Mouse (Mus musculus) bone marrow macrophage, adult 2 months (primary cell): ENCODE results near the gene Osbpl11. TPM values are rescaled to one million over a fixed set of nuclear protein-coding genes. Genes with fewer than 3 reads are reported as not detected.
A peak's percentile ranks its signal among the peaks of the same experiment; 100 is the strongest.
"Not testable (repeated sequence)": the region's sequence is repeated elsewhere in the genome, so short reads cannot be mapped to it uniquely, and the experiment has no call there.

ENCODE experiments used
- H3K27ac ChIP-seq: 2 replicates; pipeline ENCODE4 v1.5.1; 2012; ENCODE audit warnings: low read depth, low read length; ENCODE audit not compliant: insufficient read depth
- H3K4me1 ChIP-seq: 2 replicates; pipeline ENCODE4 v1.6.1; 2012; ENCODE audit warnings: low read length; ENCODE audit not compliant: control insufficient read depth, insufficient read depth
- H3K4me3 ChIP-seq: 2 replicates; pipeline ENCODE4 v1.5.1; 2012; ENCODE audit warnings: mild to moderate bottlenecking, low read length, moderate library complexity; ENCODE audit not compliant: insufficient read depth
- CTCF ChIP-seq: IDR thresholded peaks from 2 replicates; pipeline ENCODE4 v1.5.1; 2012; ENCODE audit warnings: low read depth, mild to moderate bottlenecking, low read length, moderate library complexity
- POLR2A ChIP-seq: IDR thresholded peaks from 2 replicates; pipeline ENCODE4 v1.6.1; 2012; ENCODE audit warnings: mild to moderate bottlenecking, low read depth, low read length, borderline replicate concordance
- polyA plus RNA-seq: library from polyadenylated mRNA; stranded (reverse); fragments of >200 nt; gene quantifications from 2 replicates; pipeline ENCODE4 v1.2.4, GENCODE M21; 2012; ENCODE audit not compliant: missing spikeins, insufficient read depth, insufficient read length

The Osbpl11 gene
- polyA plus RNA-seq, 1 experiment = 49.1 TPM

GRCm38 (mm10) chr16:33159363-33159762, 25.5 kb upstream of the Osbpl11 start:
- no peak overlapping the region for H3K4me3 ChIP-seq
- H3K4me1 ChIP-seq = peaks cover 13% of the 10 kb centered on the region
- H3K27ac ChIP-seq = no peak overlapping the region
- TF ChIP-seq CTCF = no peak

- Histone ChIP-seq H3K4me3 (no peak overlapping the region), H3K27ac (no peak overlapping the region), H3K4me1 (peaks cover 8% of the 10 kb centered on the region)
- TF ChIP-seq CTCF (no peak), POLR2A (no peak)
Observed at GRCm38 (mm10) chr16:33163330-33164090, 21.4 kb upstream of the Osbpl11 start.

GRCm38 (mm10) chr16:33166284-33166683, 18.6 kb upstream of the Osbpl11 start:
- not testable (repeated sequence) for H3K4me1 ChIP-seq, H3K4me3 ChIP-seq, H3K27ac ChIP-seq
- peak; percentile 39 for TF ChIP-seq CTCF

GRCm38 (mm10) chr16:33167537-33167936, 17.3 kb upstream of the Osbpl11 start:
- H3K4me3 ChIP-seq = no peak overlapping the region
- TF ChIP-seq POLR2A = no peak
- TF ChIP-seq CTCF = no peak
- peaks cover 5% of the 10 kb centered on the region for H3K4me1 ChIP-seq
- H3K27ac ChIP-seq = no peak overlapping the region

GRCm38 (mm10) chr16:33169471-33170034, 15.3 kb upstream of the Osbpl11 start:
- no peak for TF ChIP-seq POLR2A
- no peak for TF ChIP-seq CTCF
- Histone ChIP-seq H3K4me3 (no peak overlapping the region), H3K27ac (no peak overlapping the region), H3K4me1 (peaks cover 5% of the 10 kb centered on the region)

GRCm38 (mm10) chr16:33170716-33171587, 13.9 kb upstream of the Osbpl11 start:
- TF ChIP-seq CTCF (no peak), POLR2A (no peak)
- H3K4me3 ChIP-seq = no peak overlapping the region
- H3K4me1 ChIP-seq = peaks cover 5% of the 10 kb centered on the region
- H3K27ac ChIP-seq = no peak overlapping the region

GRCm38 (mm10) chr16:33171800-33172199, 13.1 kb upstream of the Osbpl11 start:
- TF ChIP-seq CTCF (no peak), POLR2A (no peak)

GRCm38 (mm10) chr16:33173151-33173550, 11.7 kb upstream of the Osbpl11 start:
- no peak overlapping the region for H3K27ac ChIP-seq
- TF ChIP-seq POLR2A = no peak
- TF ChIP-seq CTCF = no peak
- peaks cover 14% of the 10 kb centered on the region for H3K4me1 ChIP-seq
- no peak overlapping the region for H3K4me3 ChIP-seq

More at GRCm38 (mm10) chr16:33171800-33172199, 13.1 kb upstream of the Osbpl11 start:
- H3K4me1 ChIP-seq = peaks cover 5% of the 10 kb centered on the region
- H3K4me3 ChIP-seq = no peak overlapping the region
- no peak overlapping the region for H3K27ac ChIP-seq

- H3K27ac ChIP-seq = no peak overlapping the region
- TF ChIP-seq POLR2A = no peak
- no peak for TF ChIP-seq CTCF
- H3K4me1 ChIP-seq = peaks cover 24% of the 10 kb centered on the region
- no peak overlapping the region for H3K4me3 ChIP-seq
Observed at GRCm38 (mm10) chr16:33174695-33175094, 10.2 kb upstream of the Osbpl11 start.

- Histone ChIP-seq H3K27ac (peak overlapping the region; percentile 84), H3K4me1 (peaks cover 33% of the 10 kb centered on the region)
- H3K4me3 ChIP-seq = not testable (repeated sequence)
Observed at GRCm38 (mm10) chr16:33176831-33177230, 8.0 kb upstream of the Osbpl11 start.
